Mouse (Mus musculus) myocyte (in vitro differentiated cells): ENCODE measurements around the gene Ccl25.
"Not testable (repeated sequence)": the region's sequence is repeated elsewhere in the genome, so short reads cannot be mapped to it uniquely, and the experiment has no call there.

Experiments used
- E2F4 ChIP-seq: IDR thresholded peaks from one replicate; pipeline ENCODE4 v1.6.1; 2011; ENCODE audit warnings: mild to moderate bottlenecking, control low read depth, moderate library complexity; ENCODE audit not compliant: insufficient read depth
- MAX ChIP-seq: IDR thresholded peaks from one replicate; pipeline ENCODE4 v1.6.1; 2011; ENCODE audit warnings: low read depth, mild to moderate bottlenecking, control low read depth
- POLR2AphosphoS2 ChIP-seq: IDR thresholded peaks from one replicate; pipeline ENCODE4 v1.6.1; 2011; ENCODE audit warnings: low read depth, control low read depth; ENCODE audit not compliant: insufficient read length

DNA sequence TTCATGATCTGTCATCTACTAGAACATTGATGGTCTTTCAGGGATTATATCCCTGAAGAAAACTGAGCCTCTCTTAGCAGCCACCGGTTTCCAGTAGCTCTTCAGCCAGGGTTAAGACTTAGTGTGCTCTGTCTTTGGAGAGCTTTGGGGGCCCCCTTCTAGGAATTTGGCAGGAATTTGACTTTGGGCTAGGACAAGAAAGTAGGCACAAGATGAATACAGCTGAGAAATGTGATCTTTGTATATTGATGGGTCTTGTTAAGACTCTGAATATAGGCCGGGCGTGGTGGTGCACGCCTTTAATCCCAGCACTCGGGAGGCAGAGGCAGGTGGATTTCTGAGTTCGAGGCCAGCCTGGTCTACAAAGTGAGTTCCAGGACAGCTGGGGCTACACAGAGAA lies 27.6 kb downstream of the Ccl25 start:
- TF ChIP-seq MAX, POLR2AphosphoS2, E2F4: not testable (repeated sequence)
